Mouse (Mus musculus) MEL (cell line): ENCODE measurements around the gene Crbn. TPM values are rescaled to one million over a fixed set of nuclear protein-coding genes. Genes with fewer than 3 reads are reported as not detected.

ENCODE experiments used
- DNase-seq: peaks from one replicate; pipeline ENCODE4 v3.0.0; 2011; ENCODE audit warnings: low read depth, low spot score
- H3K27ac ChIP-seq: 2 replicates; pipeline ENCODE4 v1.5.1; 2012; ENCODE audit warnings: low read depth, mild to moderate bottlenecking, control low read depth, low read length, moderate library complexity; ENCODE audit not compliant: control insufficient read depth
- H3K27me3 ChIP-seq, 2 experiments: fragments of 150-350 bp in 1 of 2; sonication (generic) in 1 of 2; 2 replicates each; pipeline ENCODE4 v1.6.1; 2012; ENCODE audit warnings: low read length in 2 of 2, mild to moderate bottlenecking in 2 of 2, improper control_type of control experiment in 1 of 2, moderate library complexity in 1 of 2; ENCODE audit not compliant: insufficient read depth in 2 of 2, control insufficient read depth in 1 of 2
- H3K36me3 ChIP-seq, 2 experiments: 2 replicates each; pipeline ENCODE4 v1.6.1; 2012 to 2014; ENCODE audit warnings: low read length in 2 of 2, improper control_type of control experiment in 1 of 2, inconsistent platforms in 1 of 2, mild to moderate bottlenecking in 1 of 2; ENCODE audit not compliant: insufficient read depth in 2 of 2, control insufficient read depth in 1 of 2
- H3K4me1 ChIP-seq, 2 experiments: fragments of 150-350 bp in 1 of 2; sonication (generic) in 1 of 2; 2 replicates each; pipeline ENCODE4 v1.6.1; 2012; ENCODE audit warnings: low read length in 2 of 2, improper control_type of control experiment in 1 of 2, mild to moderate bottlenecking in 1 of 2; ENCODE audit not compliant: insufficient read depth in 2 of 2, control insufficient read depth in 1 of 2
- H3K4me3 ChIP-seq, 2 experiments: fragments of 150-350 bp in 1 of 2; sonication (generic) in 1 of 2; 2 replicates each; pipeline ENCODE4 v1.5.1; 2012; ENCODE audit warnings: low read depth in 2 of 2, low read length in 2 of 2, mild to moderate bottlenecking in 2 of 2, moderate library complexity in 2 of 2, control low read depth in 1 of 2, improper control_type of control experiment in 1 of 2; ENCODE audit not compliant: control insufficient read depth in 1 of 2, insufficient read depth in 1 of 2
- H3K79me2 ChIP-seq: 2 replicates; pipeline ENCODE4 v1.6.1; 2012; ENCODE audit warnings: mild to moderate bottlenecking, low read length, moderate library complexity; ENCODE audit not compliant: control insufficient read depth, poor library complexity, insufficient read depth
- H3K9ac ChIP-seq: 2 replicates; pipeline ENCODE4 v1.6.1; 2012; ENCODE audit warnings: low read depth, mild to moderate bottlenecking, control low read depth, low read length, moderate library complexity; ENCODE audit not compliant: control insufficient read depth, poor library complexity, severe bottlenecking
- H3K9me3 ChIP-seq: fragments of 150-350 bp; sonication (generic); replicated peaks from 2 replicates; pipeline ENCODE4 v1.6.1; 2012; ENCODE audit warnings: mild to moderate bottlenecking, low read length, improper control_type of control experiment, moderate library complexity; ENCODE audit not compliant: insufficient read depth
- BHLHE40 ChIP-seq: IDR thresholded peaks from 2 replicates; pipeline ENCODE4 v1.6.1; 2012; ENCODE audit warnings: low read depth, mild to moderate bottlenecking, inconsistent platforms, low read length, improper control_type of control experiment, borderline replicate concordance
- CHD1 ChIP-seq: IDR thresholded peaks from 2 replicates; pipeline ENCODE4 v1.6.1; 2012; ENCODE audit warnings: low read depth, mild to moderate bottlenecking, inconsistent platforms, low read length, improper control_type of control experiment
- CTCF ChIP-seq, 3 experiments: IDR thresholded peaks in 2 of 3; conservative IDR thresholded peaks in 1 of 3; 2 replicates each; pipeline ENCODE4 v1.5.1; 2011 to 2012; ENCODE audit warnings: low read length in 3 of 3, low read depth in 2 of 3, mild to moderate bottlenecking in 2 of 3, improper control_type of control experiment in 1 of 3, inconsistent platforms in 1 of 3, mixed read lengths in 1 of 3, moderate library complexity in 1 of 3; ENCODE audit not compliant: control insufficient read depth in 1 of 3, insufficient read depth in 1 of 3, poor library complexity in 1 of 3, severe bottlenecking in 1 of 3
- E2F4 ChIP-seq: IDR thresholded peaks from 2 replicates; pipeline ENCODE4 v1.6.1; 2011; ENCODE audit warnings: low read depth, low read length, improper control_type of control experiment, borderline replicate concordance
- ELF1 ChIP-seq: IDR thresholded peaks from 2 replicates; pipeline ENCODE4 v1.6.1; 2014; ENCODE audit warnings: low read depth, mild to moderate bottlenecking, inconsistent platforms, low read length, improper control_type of control experiment, moderate library complexity
- EP300 ChIP-seq, 2 experiments: IDR thresholded peaks; 2 replicates each; pipeline ENCODE4 v1.6.1; 2011; ENCODE audit warnings: improper control_type of control experiment in 2 of 2, low read length in 2 of 2, low read depth in 1 of 2, mild to moderate bottlenecking in 1 of 2
- GABPA ChIP-seq: IDR thresholded peaks from 2 replicates; pipeline ENCODE4 v1.6.1; 2012; ENCODE audit warnings: low read depth, mild to moderate bottlenecking, inconsistent platforms, low read length, improper control_type of control experiment, moderate library complexity
- GATA1 ChIP-seq: IDR thresholded peaks from 2 replicates; pipeline ENCODE4 v1.6.1; 2011; ENCODE audit warnings: low read depth, low read length, improper control_type of control experiment
- JUND ChIP-seq: IDR thresholded peaks from 2 replicates; pipeline ENCODE4 v1.6.1; 2011; ENCODE audit warnings: low read depth, mild to moderate bottlenecking, improper control_type of control experiment, low read length
- KAT2A ChIP-seq: conservative IDR thresholded peaks from 2 replicates; pipeline ENCODE4 v1.6.1; 2012; ENCODE audit warnings: low read depth, low read length, improper control_type of control experiment, inconsistent platforms
- MAFK ChIP-seq: IDR thresholded peaks from 2 replicates; pipeline ENCODE4 v1.6.1; 2011; ENCODE audit warnings: low read depth, mild to moderate bottlenecking, low read length, improper control_type of control experiment, borderline replicate concordance
- MAX ChIP-seq: IDR thresholded peaks from 2 replicates; pipeline ENCODE4 v1.6.1; 2011; ENCODE audit warnings: low read length, improper control_type of control experiment
- MEF2A ChIP-seq: IDR thresholded peaks from 2 replicates; pipeline ENCODE4 v1.6.1; 2014; ENCODE audit warnings: low read depth, mild to moderate bottlenecking, inconsistent platforms, low read length, improper control_type of control experiment; ENCODE audit not compliant: poor library complexity, insufficient replicate concordance, severe bottlenecking; ENCODE audit errors: extremely low read depth
- MXI1 ChIP-seq: IDR thresholded peaks from 2 replicates; pipeline ENCODE4 v1.6.1; 2011; ENCODE audit warnings: mild to moderate bottlenecking, low read depth, low read length, improper control_type of control experiment
- MYB ChIP-seq: IDR thresholded peaks from 2 replicates; pipeline ENCODE4 v1.6.1; 2011; ENCODE audit warnings: mild to moderate bottlenecking, low read depth, low read length, improper control_type of control experiment
- MYC ChIP-seq: IDR thresholded peaks from 2 replicates; pipeline ENCODE4 v1.6.1; 2011; ENCODE audit warnings: low read depth, mild to moderate bottlenecking, low read length, improper control_type of control experiment, moderate library complexity
- NELFE ChIP-seq: IDR thresholded peaks from 2 replicates; pipeline ENCODE4 v1.6.1; 2011; ENCODE audit warnings: low read depth, low read length, improper control_type of control experiment
- NRF1 ChIP-seq: IDR thresholded peaks from 2 replicates; pipeline ENCODE4 v1.6.1; 2014; ENCODE audit warnings: low read depth, mild to moderate bottlenecking, inconsistent platforms, low read length, improper control_type of control experiment, moderate library complexity; ENCODE audit not compliant: poor library complexity, insufficient read depth, severe bottlenecking
- POLR2A ChIP-seq, 2 experiments: IDR thresholded peaks; 2 replicates each; pipeline ENCODE4 v1.6.1; 2011 to 2012; ENCODE audit warnings: low read length in 2 of 2, mild to moderate bottlenecking in 2 of 2, control low read depth in 1 of 2, improper control_type of control experiment in 1 of 2, low read depth in 1 of 2, moderate library complexity in 1 of 2; ENCODE audit not compliant: control insufficient read depth in 1 of 2, insufficient read depth in 1 of 2, poor library complexity in 1 of 2
- RAD21 ChIP-seq: IDR thresholded peaks from 2 replicates; pipeline ENCODE4 v1.6.1; 2011; ENCODE audit warnings: mild to moderate bottlenecking, low read depth, low read length, improper control_type of control experiment
- SIN3A ChIP-seq: IDR thresholded peaks from 2 replicates; pipeline ENCODE4 v1.6.1; 2012; ENCODE audit warnings: low read length, improper control_type of control experiment, inconsistent platforms
- TCF12 ChIP-seq: IDR thresholded peaks from 2 replicates; pipeline ENCODE4 v1.6.1; 2014; ENCODE audit warnings: low read depth, mild to moderate bottlenecking, inconsistent platforms, low read length, improper control_type of control experiment, moderate library complexity
- UBTF ChIP-seq: IDR thresholded peaks from 2 replicates; pipeline ENCODE4 v1.6.1; 2012; ENCODE audit warnings: low read depth, mild to moderate bottlenecking, inconsistent platforms, low read length, improper control_type of control experiment, moderate library complexity, borderline replicate concordance; ENCODE audit not compliant: insufficient read depth
- USF2 ChIP-seq, 2 experiments: IDR thresholded peaks; 2 replicates each; pipeline ENCODE4 v1.6.1; 2011 to 2012; ENCODE audit warnings: improper control_type of control experiment in 2 of 2, low read length in 2 of 2, borderline replicate concordance in 1 of 2, inconsistent platforms in 1 of 2, low read depth in 1 of 2, mild to moderate bottlenecking in 1 of 2; ENCODE audit not compliant: insufficient read depth in 1 of 2
- ZC3H11A ChIP-seq: IDR thresholded peaks from 2 replicates; pipeline ENCODE4 v1.6.1; 2012; ENCODE audit warnings: low read depth, mild to moderate bottlenecking, inconsistent platforms, low read length, improper control_type of control experiment
- ZMIZ1 ChIP-seq: IDR thresholded peaks from 2 replicates; pipeline ENCODE4 v1.6.1; 2012; ENCODE audit warnings: low read depth, mild to moderate bottlenecking, inconsistent platforms, low read length, improper control_type of control experiment, moderate library complexity
- polyA plus RNA-seq, 2 experiments: library from polyadenylated mRNA; stranded (reverse) in 1 of 2; unstranded in 1 of 2; fragments of >175 nt in 1 of 2; fragments of >200 nt in 1 of 2; gene quantifications; 2 replicates each; pipeline versions ENCODE4 v1.2.1 to v1.2.4; 2012; ENCODE audit warnings: low replicate concordance in 2 of 2, low read depth in 1 of 2; ENCODE audit not compliant: insufficient read length in 2 of 2, insufficient read depth in 1 of 2, missing spikeins in 1 of 2
- total RNA-seq: library from RNA; depleted of rRNA; stranded (reverse); fragments of 300-350 nt; gene quantifications from 2 replicates; pipeline ENCODE4 v1.2.3, GENCODE M21; 2012

Gene Crbn
- total and polyA plus RNA-seq, 3 experiments = 17.0 to 21.0 TPM; not detected in 1

DNA sequence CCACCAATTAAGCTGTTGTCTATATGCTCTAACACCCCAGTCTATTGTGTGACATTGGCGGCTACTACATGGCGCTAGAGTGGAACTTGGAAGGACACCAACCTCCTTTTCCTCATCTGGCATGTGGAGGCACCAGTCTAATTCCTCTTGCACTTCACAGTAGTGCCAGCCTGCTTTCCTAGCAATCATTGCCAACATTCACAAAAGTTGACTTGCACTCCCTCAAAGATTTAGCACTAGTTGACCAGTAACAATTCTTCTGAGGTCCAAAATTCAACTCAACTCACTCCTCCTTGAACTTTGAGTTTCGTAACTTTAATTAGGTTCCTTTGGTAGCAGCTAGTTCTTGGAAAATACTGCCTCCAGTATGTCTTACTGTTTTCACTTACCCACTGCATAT lies 10.8 kb upstream of the Crbn start:
- no peak for TF ChIP-seq NELFE
- no peak for TF ChIP-seq MXI1
- no peak for TF ChIP-seq MAX
- TF ChIP-seq GABPA = no peak
- no peak for TF ChIP-seq ELF1
- TF ChIP-seq POLR2A (IDR thresholded peaks at IDR 0.05; ENCODE audit: control insufficient read depth in 1 of 2, insufficient read depth in 1 of 2, low read depth in 1 of 2, low read length in 2 of 2, poor library complexity in 1 of 2) = no peak
- no peak for TF ChIP-seq ZC3H11A
- TF ChIP-seq MYB = no peak
- TF ChIP-seq SIN3A = no peak
- TF ChIP-seq CTCF (IDR thresholded peaks at IDR 0.05 in 2 of 3, conservative IDR thresholded peaks at IDR 0.05 in 1 of 3; ENCODE audit: control insufficient read depth in 1 of 3, insufficient read depth in 1 of 3, low read depth in 2 of 3, low read length in 3 of 3, poor library complexity in 1 of 3, severe bottlenecking in 1 of 3) = no peak
- no peak for TF ChIP-seq MYC
- TF ChIP-seq USF2 (IDR thresholded peaks at IDR 0.05; ENCODE audit: borderline replicate concordance in 1 of 2, insufficient read depth in 1 of 2, low read depth in 1 of 2, low read length in 2 of 2) = no peak
- TF ChIP-seq EP300 (IDR thresholded peaks at IDR 0.05; ENCODE audit: low read depth in 1 of 2, low read length in 2 of 2) = no peak
- no peak for TF ChIP-seq NRF1
- TF ChIP-seq UBTF = no peak
- no peak for TF ChIP-seq ZMIZ1
- no peak for TF ChIP-seq MEF2A
- TF ChIP-seq BHLHE40 = no peak
- Histone ChIP-seq H3K27me3 (peaks cover 3% of the 10 kb centered on the region in 2 experiments), H3K9ac (no peak overlapping the region), H3K27ac (no peak overlapping the region), H3K36me3 (no peaks in the 10 kb centered on the region), H3K4me3 (no peak overlapping the region), H3K79me2 (no peaks in the 10 kb centered on the region), H3K9me3 (no peaks in the 10 kb centered on the region), H3K4me1 (no peaks in the 10 kb centered on the region)
- DNase-seq = no peak

DNA sequence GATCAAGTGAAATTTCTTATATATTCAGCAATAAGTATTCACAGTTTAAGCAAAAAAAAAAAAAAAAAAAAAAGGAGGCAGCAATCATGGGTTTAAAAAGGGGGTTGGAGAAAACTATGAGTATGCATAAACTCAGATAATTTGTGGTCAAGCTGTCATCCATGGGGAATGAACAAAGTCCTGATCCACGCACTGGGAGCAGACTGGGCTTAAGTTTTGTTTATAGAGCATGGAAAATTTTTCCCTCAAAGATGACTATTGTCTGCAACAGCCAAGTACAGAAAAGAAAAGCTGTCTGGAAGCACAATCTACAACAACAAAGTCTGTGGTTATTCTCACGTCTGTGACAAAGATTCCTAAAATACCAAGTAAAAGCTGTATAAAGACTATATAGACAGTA lies 9.3 kb upstream of the Crbn start:
- Histone ChIP-seq H3K4me3 (no peak overlapping the region), H3K9me3 (no peaks in the 10 kb centered on the region), H3K27ac (no peak overlapping the region), H3K36me3 (no peaks in the 10 kb centered on the region), H3K4me1 (no peaks in the 10 kb centered on the region), H3K79me2 (no peaks in the 10 kb centered on the region), H3K9ac (no peak overlapping the region), H3K27me3 (peaks cover 3% of the 10 kb centered on the region in 2 experiments)
- DNase-seq = no peak
- TF ChIP-seq MAFK (no peak), USF2 (IDR thresholded peaks at IDR 0.05; ENCODE audit: borderline replicate concordance in 1 of 2, insufficient read depth in 1 of 2, low read depth in 1 of 2, low read length in 2 of 2) (no peak), MAX (no peak), CHD1 (no peak), CTCF (IDR thresholded peaks at IDR 0.05 in 2 of 3, conservative IDR thresholded peaks at IDR 0.05 in 1 of 3; ENCODE audit: control insufficient read depth in 1 of 3, insufficient read depth in 1 of 3, low read depth in 2 of 3, low read length in 3 of 3, poor library complexity in 1 of 3, severe bottlenecking in 1 of 3) (no peak), TCF12 (no peak), RAD21 (no peak), GATA1 (no peak), MXI1 (no peak), MEF2A (no peak), E2F4 (no peak), KAT2A (no peak), JUND (no peak)
